Mouse (Mus musculus): ENCODE results near the gene P2rx3.

- TF ChIP-seq CTCF (IDR thresholded peaks at IDR 0.05; ENCODE audit: low read depth): no peak
- TF ChIP-seq EP300 (IDR thresholded peaks at IDR 0.05; ENCODE audit: low read depth): no peak
Measured at GRCm38 (mm10) chr2:85050001-85050634, 12.9 kb upstream of the P2rx3 start.
